ENCODE assay signal across 38 mouse cellular contexts in genomic region chr5:87092346-87093027, GRCm38 (mm10). TPM values are rescaled to one million over a fixed set of nuclear protein-coding genes. Genes with fewer than 3 reads are reported as not detected.
DNase-seq lines count a peak whose midpoint lies in the region; ATAC-seq and TF ChIP-seq lines count a peak whose summit lies in the region.
"Had no signal": no experiment of that assay in that cellular context is flagged by ENCODE, and none has a peak within 500 bp of the region (broad histone marks: within the 10 kb centered on the region; RNA-seq: fewer than 3 reads in every experiment).

TSS of gene Ugt2b36 (minus strand) at chr5:87092555.

- H3K36me3 ChIP-seq in liver, adult 2 months (ENCODE audit: control insufficient read depth, insufficient read depth, low read length) = peaks cover 13% of the 10 kb centered on the region
- no peaks in the 10 kb centered on the region for H3K36me3 ChIP-seq in intestine, embryonic 16.5 days (ENCODE audit: control insufficient read depth, insufficient read depth, low read length)
- no peaks in the 10 kb centered on the region for H3K36me3 ChIP-seq in liver, embryonic 16.5 days (ENCODE audit: control insufficient read depth, insufficient read depth)
- H3K36me3 ChIP-seq in hindbrain, embryonic 14.5 days (replicated peaks; ENCODE audit: control insufficient read depth, insufficient read depth) = no peaks in the 10 kb centered on the region
- no peaks in the 10 kb centered on the region for H3K36me3 ChIP-seq in forebrain, embryonic 15.5 days
- H3K36me3 ChIP-seq: forebrain, embryonic 12.5 days; G1E; hindbrain, embryonic 12.5 days; kidney, embryonic 15.5 days; limb, embryonic 13.5 days; lung, embryonic 15.5 days had no signal

- peak; percentile 98 for DNase-seq in liver, adult 2 months (ENCODE audit: extremely low read depth, low read depth, low spot score)
- no peak for DNase-seq in liver
- no peak for DNase-seq in hindbrain, embryonic 14.5 days (ENCODE audit: low spot score)
- DNase-seq in urinary bladder, adult 18-20 months (ENCODE audit: low spot score in 2 of 2) = no peak
- DNase-seq: adrenal gland, adult 2 months; cerebellum, adult 9-11 months; gastrocnemius, adult 2 months; kidney, adult 11 months; kidney, postnatal 4 days; layer of hippocampus, adult 9-11 months; lung, postnatal 36 days; midbrain, embryonic 14.5 days; spleen, adult 18-20 months; thymus, adult 18-20 months; thymus, postnatal 4 days had no signal

- no peaks in the 10 kb centered on the region; the same call in 1 of the 2 replicates for H3K79me2 ChIP-seq in liver, adult 2 months (ENCODE audit: control insufficient read depth, insufficient read depth, low read length)

- TF ChIP-seq POLR2A in liver, adult 2 months (IDR thresholded peaks at IDR 0.05; ENCODE audit: extremely low read depth, insufficient read depth, low read length) = no peak

- no peak within 1 kb of the TSS for H3K4me2 ChIP-seq in intestine, embryonic 16.5 days (ENCODE audit: low read depth, low read length)
- peak within 1 kb of the TSS; percentile 6; the same call in 1 of the 2 replicates for H3K4me2 ChIP-seq in liver, embryonic 16.5 days (ENCODE audit: low read depth, low read length)
- H3K4me2 ChIP-seq in hindbrain, embryonic 14.5 days (replicated peaks) = no peak within 1 kb of the TSS
- H3K4me2 ChIP-seq in forebrain, embryonic 15.5 days (replicated peaks) = no peak within 1 kb of the TSS
- H3K4me2 ChIP-seq: forebrain, embryonic 12.5 days; hindbrain, embryonic 12.5 days; kidney, embryonic 15.5 days; limb, embryonic 13.5 days; lung, embryonic 15.5 days had no signal

- peak; percentile 94 for ATAC-seq in intestine, embryonic 16.5 days
- peak; percentile 58 for ATAC-seq in liver, embryonic 16.5 days (ENCODE audit: low read depth)
- ATAC-seq in hindbrain, embryonic 14.5 days (ENCODE audit: low FRiP score) = no peak
- no peak for ATAC-seq in forebrain, embryonic 15.5 days (replicated peaks)
- ATAC-seq: Patski had no signal

- H3K4me3 ChIP-seq in liver, adult 2 months (ENCODE audit: insufficient read depth, low read depth, low read length) = peak within 1 kb of the TSS; percentile 63
- H3K4me3 ChIP-seq in intestine, embryonic 16.5 days (ENCODE audit: low read length) = no peak within 1 kb of the TSS
- no peak within 1 kb of the TSS for H3K4me3 ChIP-seq in liver, embryonic 16.5 days (ENCODE audit: low read depth, low read length)
- no peak within 1 kb of the TSS for H3K4me3 ChIP-seq in hindbrain, embryonic 14.5 days (replicated peaks; ENCODE audit: low read length)
- H3K4me3 ChIP-seq in forebrain, embryonic 15.5 days = no peak within 1 kb of the TSS
- H3K4me3 ChIP-seq: erythroblast, embryonic 14.5 days; forebrain, embryonic 12.5 days; gastrocnemius, adult 2 months; hindbrain, embryonic 12.5 days; kidney, embryonic 15.5 days; limb, embryonic 13.5 days; lung, embryonic 15.5 days had no signal

- WGBS in liver, adult 2 months = 19% methylated on average over 1 of the region's 1 CpGs
- WGBS in intestine, embryonic 16.5 days = 43% methylated on average over 1 of the region's 1 CpGs
- 45% methylated on average over 1 of the region's 1 CpGs for WGBS in liver, embryonic 16.5 days (ENCODE audit: insufficient replicate concordance)
- 86% methylated on average over 1 of the region's 1 CpGs for WGBS in hindbrain, embryonic 14.5 days
- 95% methylated on average over 1 of the region's 1 CpGs for WGBS in forebrain, embryonic 15.5 days

- peak within 1 kb of the TSS; percentile 86 for H3K27ac ChIP-seq in liver, adult 2 months (replicated peaks; ENCODE audit: insufficient read depth, low read depth, low read length)
- peak within 1 kb of the TSS; percentile 76 for H3K27ac ChIP-seq in intestine, embryonic 16.5 days (ENCODE audit: low read length)
- H3K27ac ChIP-seq in liver, embryonic 16.5 days (ENCODE audit: low read length) = peak within 1 kb of the TSS; percentile 48
- no peak within 1 kb of the TSS for H3K27ac ChIP-seq in hindbrain, embryonic 14.5 days
- H3K27ac ChIP-seq in forebrain, embryonic 15.5 days (replicated peaks) = no peak within 1 kb of the TSS
- H3K27ac ChIP-seq: forebrain, embryonic 12.5 days; gastrocnemius, adult 2 months; hindbrain, embryonic 12.5 days; kidney, embryonic 15.5 days; limb, embryonic 13.5 days; lung, embryonic 15.5 days had no signal

- TF ChIP-seq CTCF in liver, adult 2 months (IDR thresholded peaks at IDR 0.05; ENCODE audit: low read depth, low read length) = no peak

- peaks cover 9% of the 10 kb centered on the region; the same call in 1 of the 2 replicates for H3K4me1 ChIP-seq in liver, adult 2 months (ENCODE audit: control insufficient read depth, insufficient read depth, low read length)
- peaks cover 4% of the 10 kb centered on the region for H3K4me1 ChIP-seq in intestine, embryonic 16.5 days (ENCODE audit: control insufficient read depth, insufficient read depth, low read length)
- H3K4me1 ChIP-seq in liver, embryonic 16.5 days (ENCODE audit: control insufficient read depth, low read depth, low read length) = no peaks in the 10 kb centered on the region
- no peaks in the 10 kb centered on the region for H3K4me1 ChIP-seq in hindbrain, embryonic 14.5 days (replicated peaks; ENCODE audit: control insufficient read depth, insufficient read depth, low read length)
- H3K4me1 ChIP-seq in forebrain, embryonic 15.5 days = no peaks in the 10 kb centered on the region
- H3K4me1 ChIP-seq: forebrain, embryonic 12.5 days; hindbrain, embryonic 12.5 days; kidney, embryonic 15.5 days; limb, embryonic 13.5 days; lung, embryonic 15.5 days had no signal

- H3K9me3 ChIP-seq in intestine, embryonic 16.5 days (ENCODE audit: control insufficient read depth, low read length) = no peaks in the 10 kb centered on the region
- H3K9me3 ChIP-seq in liver, embryonic 16.5 days (replicated peaks; ENCODE audit: control insufficient read depth, low read length) = no peaks in the 10 kb centered on the region
- H3K9me3 ChIP-seq in hindbrain, embryonic 14.5 days (ENCODE audit: control insufficient read depth, low read length) = no peaks in the 10 kb centered on the region
- no peaks in the 10 kb centered on the region for H3K9me3 ChIP-seq in forebrain, embryonic 15.5 days
- H3K9me3 ChIP-seq: forebrain, embryonic 12.5 days; G1E; hindbrain, embryonic 12.5 days; kidney, embryonic 15.5 days; limb, embryonic 13.5 days; lung, embryonic 15.5 days had no signal

- peak within 1 kb of the TSS; percentile 68 for H3K9ac ChIP-seq in liver, adult 2 months (ENCODE audit: low read depth, low read length)
- H3K9ac ChIP-seq in intestine, embryonic 16.5 days (ENCODE audit: low read depth, low read length) = no peak within 1 kb of the TSS
- no peak within 1 kb of the TSS for H3K9ac ChIP-seq in liver, embryonic 16.5 days (ENCODE audit: low read depth, low read length)
- no peak within 1 kb of the TSS for H3K9ac ChIP-seq in hindbrain, embryonic 14.5 days
- H3K9ac ChIP-seq in forebrain, embryonic 15.5 days (replicated peaks) = no peak within 1 kb of the TSS
- H3K9ac ChIP-seq: forebrain, embryonic 12.5 days; hindbrain, embryonic 12.5 days; kidney, embryonic 15.5 days; limb, embryonic 13.5 days; lung, embryonic 15.5 days had no signal

- H3K27me3 ChIP-seq in liver, adult 2 months (ENCODE audit: control insufficient read depth, insufficient read depth, low read length) = no peaks in the 10 kb centered on the region
- no peaks in the 10 kb centered on the region for H3K27me3 ChIP-seq in intestine, embryonic 16.5 days (replicated peaks; ENCODE audit: control insufficient read depth, insufficient read depth, low read length)
- no peaks in the 10 kb centered on the region for H3K27me3 ChIP-seq in liver, embryonic 16.5 days (ENCODE audit: control insufficient read depth, insufficient read depth, low read depth, low read length)
- no peaks in the 10 kb centered on the region for H3K27me3 ChIP-seq in hindbrain, embryonic 14.5 days (ENCODE audit: control insufficient read depth, insufficient read depth, low read length)
- no peaks in the 10 kb centered on the region for H3K27me3 ChIP-seq in forebrain, embryonic 15.5 days
- H3K27me3 ChIP-seq: CH12.LX; forebrain, embryonic 12.5 days; hindbrain, embryonic 12.5 days; kidney, embryonic 15.5 days; limb, embryonic 13.5 days; lung, embryonic 15.5 days; Patski had no signal

RNA-seq across cellular contexts. Expression of gene Ugt2b36, which starts in this region (rescaled TPM):
- 733 and 837 TPM in 2 replicates for total RNA-seq in liver, adult 2 months (2014; rRNA removed)
- polyA plus RNA-seq in liver, adult 2 months (2012; rRNA removed) = 177 and 205 TPM in 2 replicates
- 28.9 and 36.2 TPM in 2 replicates for polyA plus RNA-seq in intestine, embryonic 16.5 days (2015; fragmentation: Nextera tagmentation; extraction: Ambion mirVana)
- 47.2 and 47.8 TPM in 2 replicates for polyA plus RNA-seq in liver, embryonic 16.5 days (2015; fragmentation: Nextera tagmentation; extraction: Ambion mirVana)
- polyA plus RNA-seq in hindbrain, embryonic 14.5 days (2014; fragmentation: Nextera tagmentation; extraction: Ambion mirVana) = 0.18 TPM in 1 of 2 replicates, not detected in the other
- polyA plus RNA-seq in forebrain, embryonic 15.5 days (2015; fragmentation: Nextera tagmentation; extraction: Ambion mirVana) = 0.09 TPM in 1 of 2 replicates, not detected in the other
- total RNA-seq: CH12.LX; gastrocnemius, adult 2 months; gastrocnemius, postnatal 4 days; heart, adult 8-10 months; heart, postnatal 25 days; left cerebral cortex, adult 18-20 months; left cerebral cortex, postnatal 25 days; megakaryocyte-erythroid progenitor cell, adult 5-6 weeks had no signal
- polyA plus RNA-seq: adrenal gland, adult 2 months; cortical plate, adult 2 months; embryonic facial prominence, embryonic 11.5 days; erythroblast, embryonic 14.5 days; forebrain, embryonic 12.5 days; frontal cortex, adult 2 months; G1E; heart, embryonic 14.5 days; hindbrain, embryonic 12.5 days; limb, embryonic 13.5 days; lung, embryonic 15.5 days; midbrain, embryonic 14.5 days; neural tube, embryonic 11.5 days; Patski had no signal

Comparison
In these comparisons a context has a peak if more than half of its experiments do, and no peak if none do; other contexts are left out.
1. RNA of gene Ugt2b36 (polyA plus RNA-seq): 177 to 205 TPM in liver, adult 2 months, 47.2 to 47.8 TPM in liver, embryonic 16.5 days and 28.9 to 36.2 TPM in intestine, embryonic 16.5 days; 0.09 TPM in forebrain, embryonic 15.5 days and 0.18 TPM in hindbrain, embryonic 14.5 days; every median in the first group is over 10 times any median in the second.
2. H3K27ac ChIP-seq: peak in liver, adult 2 months (single experiment), intestine, embryonic 16.5 days (single experiment) and liver, embryonic 16.5 days (single experiment); none in hindbrain, embryonic 14.5 days (single experiment) and forebrain, embryonic 15.5 days (single experiment).
3. ATAC-seq: peak in intestine, embryonic 16.5 days (single experiment) and liver, embryonic 16.5 days (single experiment); none in hindbrain, embryonic 14.5 days (single experiment) and forebrain, embryonic 15.5 days (single experiment).